Mouse (Mus musculus) thymus, postnatal 36 days (tissue): ENCODE results near the gene Tmco1.

Source experiments
- DNase-seq, 2 experiments: peaks; one replicate each; pipeline ENCODE4 v3.0.0; 2022; ENCODE audit warnings: mixed read lengths in 2 of 2

Gene Tmco1

GRCm38 (mm10) chr1:167374942-167375341 is 66.8 kb downstream of the Tmco1 start:
- no peak for DNase-seq

GRCm38 (mm10) chr1:167378019-167378418 is 69.8 kb downstream of the Tmco1 start:
- no peak for DNase-seq

DNA sequence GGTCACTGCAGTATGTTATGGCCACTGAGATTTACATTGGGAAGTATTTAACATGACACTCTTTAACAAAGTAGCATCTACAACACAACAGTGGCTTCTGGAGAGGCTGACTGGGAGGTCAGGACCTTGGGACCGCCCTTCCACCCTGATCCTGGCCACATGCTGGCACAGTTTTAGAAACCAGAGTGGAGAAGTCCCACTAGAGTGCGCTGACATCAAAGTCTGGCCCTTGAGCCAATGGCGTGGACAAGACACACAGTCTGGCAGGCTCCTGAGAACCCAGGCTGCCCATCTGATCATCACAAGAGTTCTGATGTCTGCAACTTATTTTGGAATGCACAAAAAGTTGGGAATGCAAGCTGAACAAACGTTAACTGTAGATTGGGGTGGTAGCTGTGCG is 71.6 kb downstream of the Tmco1 start:
- no peak for DNase-seq

DNA sequence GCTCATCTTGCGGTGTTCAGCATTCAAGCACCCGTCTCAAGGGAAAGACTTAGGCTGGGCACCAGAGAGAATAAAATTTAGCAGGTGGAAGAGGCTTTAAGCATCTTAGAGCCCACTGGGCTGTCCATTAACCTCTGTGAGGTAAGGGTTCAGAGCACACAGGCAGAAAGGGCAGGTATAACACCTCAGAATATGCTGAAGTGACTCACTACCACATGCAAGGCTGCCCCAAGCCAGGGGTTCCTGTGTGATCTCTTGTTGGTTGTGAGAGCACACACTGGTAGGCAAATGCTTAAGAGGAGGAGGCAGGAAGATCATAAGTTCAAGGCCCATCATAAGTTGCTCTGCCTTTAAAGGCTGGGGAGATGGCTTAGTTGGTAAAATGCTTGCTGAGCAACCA is 72.0 kb downstream of the Tmco1 start:
- no peak for DNase-seq

GRCm38 (mm10) chr1:167381050-167382015 is 73.2 kb downstream of the Tmco1 start:
- no peak for DNase-seq

- no peak for DNase-seq
Observed at GRCm38 (mm10) chr1:167382316-167382715, 74.1 kb downstream of the Tmco1 start.

DNA sequence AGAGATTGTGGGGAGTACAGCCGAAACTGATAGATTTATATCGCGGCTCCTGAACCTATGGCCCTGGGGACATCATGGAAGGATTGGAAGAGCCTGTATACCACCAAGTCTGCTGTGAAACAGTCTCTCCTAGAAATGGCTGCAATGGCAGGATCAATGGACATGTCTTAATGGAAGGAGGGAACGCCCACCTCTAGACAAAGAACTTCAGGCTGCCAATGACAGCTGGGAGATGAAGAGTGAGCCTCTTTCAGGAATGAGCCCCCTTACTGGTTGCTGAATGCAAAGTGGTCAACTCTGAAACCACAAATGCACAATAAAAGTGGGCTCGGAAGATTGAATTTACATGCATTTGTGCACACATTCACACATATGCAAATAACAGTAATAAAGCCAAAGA is 74.6 kb downstream of the Tmco1 start:
- DNase-seq: no peak

GRCm38 (mm10) chr1:167383178-167383577 is 75.0 kb downstream of the Tmco1 start:
- no peak for DNase-seq
